Mouse (Mus musculus): ENCODE results near the gene Chrne. TPM values are rescaled to one million over a fixed set of nuclear protein-coding genes. Genes with fewer than 3 reads are reported as not detected.

Chrne gene
- polyA plus RNA-seq (2015; fragmentation: Illumina TruSeq; extraction: RNeasy Lipid Tissue Mini Kit (QIAGEN cat#74804); ENCODE audit: insufficient read depth, low replicate concordance): 0.47 TPM

GRCm38 (mm10) chr11:70619101-70619500 is at the start of gene Chrne:
Gene Chrne (minus strand): TSS chr11:70619216.

GRCm38 (mm10) chr11:70656964-70657363 is 37.9 kb upstream of the Chrne start, which contains the start of gene Eno3:
Gene Eno3 (plus strand): TSS chr11:70657202.

DNA sequence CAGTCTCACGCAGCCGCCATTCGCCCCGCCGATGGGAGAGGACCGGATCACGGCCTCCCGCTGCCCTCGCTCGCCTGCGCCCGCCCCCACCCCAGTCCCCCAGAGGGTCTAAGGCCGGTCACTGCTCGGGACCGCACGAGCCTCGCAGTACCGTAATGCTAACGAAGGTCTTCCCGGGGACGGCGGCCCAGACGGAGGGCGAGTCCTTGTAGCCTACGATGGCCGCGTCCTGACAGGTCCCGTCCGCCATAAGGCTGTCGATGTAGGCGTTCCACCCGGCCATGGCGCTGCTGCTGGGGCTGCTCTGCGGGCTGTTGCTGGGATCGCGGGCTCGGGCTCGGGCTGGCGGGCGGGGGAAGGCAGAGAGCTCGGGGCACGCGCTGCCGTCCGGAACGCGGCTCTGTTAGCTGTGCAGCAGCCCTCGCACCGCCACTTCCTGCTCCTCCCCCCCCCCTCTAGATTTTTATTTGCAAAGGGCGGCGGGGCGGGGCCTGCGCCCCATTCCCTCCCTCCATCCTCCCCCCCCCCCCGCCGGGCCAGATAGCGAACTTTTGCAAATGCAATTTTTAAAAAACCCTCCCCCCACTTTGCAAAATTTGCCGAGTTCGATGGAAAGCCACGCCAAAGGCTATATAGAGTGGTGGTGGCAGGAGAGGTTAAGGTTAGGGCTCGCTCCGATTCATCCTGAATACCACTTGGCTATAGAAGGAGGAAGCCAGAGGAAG is 35.3 kb upstream of the Chrne start, which contains the start of gene Pfn1:
Pfn1 (minus strand) TSS at position 447 of the 725 bp plus-strand sequence.

GRCm38 (mm10) chr11:70646691-70647650 is 28.0 kb upstream of the Chrne start, which contains the start of the genes Rnf167 and Slc25a11:
Gene Rnf167 (plus strand): TSS chr11:70647235.
Gene Slc25a11 (minus strand): TSS chr11:70647479.

DNA sequence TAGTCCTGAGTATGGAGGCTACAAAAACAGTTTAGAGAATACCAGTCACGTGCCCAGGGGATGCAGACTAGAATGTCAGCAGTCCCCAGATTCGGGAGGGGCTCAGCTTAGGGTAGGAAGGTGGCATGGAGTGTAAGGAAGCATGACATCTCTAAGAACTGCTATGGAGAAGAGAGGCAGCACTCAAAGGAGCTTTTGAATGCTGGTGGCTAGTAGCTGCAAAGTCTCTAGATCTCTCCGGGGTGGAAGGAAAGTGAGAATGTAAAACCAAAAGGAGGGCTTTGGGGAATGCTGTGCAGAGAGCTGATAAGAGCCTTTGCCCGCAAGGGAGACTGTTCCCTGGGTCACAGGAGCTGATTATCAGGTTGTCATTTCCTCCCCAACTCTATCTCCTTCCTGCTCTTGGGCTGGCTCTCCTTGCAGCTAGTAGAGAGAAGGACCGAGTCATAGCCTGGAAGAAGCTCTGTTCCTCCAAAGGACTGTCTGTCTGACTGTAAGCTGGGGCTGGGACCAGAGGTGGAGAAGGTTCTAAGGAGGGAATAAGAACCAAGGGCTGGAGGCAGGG is 19.8 kb upstream of the Chrne start, which contains the start of gene Gp1ba:
Gp1ba (plus strand) TSS at position 409 of the 565 bp plus-strand sequence.

DNA sequence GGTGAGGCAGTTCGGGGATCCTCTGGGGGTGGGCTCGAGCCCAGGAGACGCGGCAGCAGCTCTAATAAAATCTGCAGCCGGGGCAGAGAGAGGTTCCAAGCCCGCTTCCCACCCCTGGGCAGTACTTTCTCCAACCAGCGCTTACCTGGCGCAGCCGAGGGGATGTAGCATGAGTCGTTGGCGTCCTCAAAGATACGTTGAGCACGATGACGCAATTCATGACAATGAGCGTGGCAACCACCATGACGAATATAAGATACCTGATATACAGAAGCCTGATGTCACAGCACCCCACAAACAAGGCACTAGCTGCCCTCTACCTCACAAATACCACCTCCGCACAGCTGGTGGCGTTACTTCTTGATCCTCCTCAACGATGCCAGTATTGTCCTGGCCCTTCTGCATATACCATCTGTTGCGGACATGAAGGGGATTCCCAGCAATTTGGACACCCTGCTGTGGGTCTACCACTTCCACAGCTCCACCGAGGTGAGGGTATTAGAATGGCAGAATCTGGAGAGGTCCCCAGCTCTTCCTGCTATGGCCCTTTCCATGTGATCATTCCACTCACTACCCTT is 3.4 kb downstream of the Chrne start, which contains the start of gene 4930544D05Rik:
4930544D05Rik (plus strand) TSS at position 333 of the 578 bp plus-strand sequence.

Other genes with a start within 250 kb of the Chrne start
- 11.0 TPM for gene Pelp1, start 209.2 kb downstream of the Chrne start, polyA plus RNA-seq (2015; fragmentation: Illumina TruSeq; extraction: RNeasy Lipid Tissue Mini Kit (QIAGEN cat#74804); ENCODE audit: insufficient read depth, low replicate concordance)
- gene Arrb2, start 186.6 kb downstream of the Chrne start, polyA plus RNA-seq (2015; fragmentation: Illumina TruSeq; extraction: RNeasy Lipid Tissue Mini Kit (QIAGEN cat#74804); ENCODE audit: insufficient read depth, low replicate concordance): 94.8 TPM
- gene Med11, start 167.3 kb downstream of the Chrne start, polyA plus RNA-seq (2015; fragmentation: Illumina TruSeq; extraction: RNeasy Lipid Tissue Mini Kit (QIAGEN cat#74804); ENCODE audit: insufficient read depth, low replicate concordance): 40.8 TPM
- 4.9 TPM for gene Zmynd15, start 159.8 kb downstream of the Chrne start, polyA plus RNA-seq (2015; fragmentation: Illumina TruSeq; extraction: RNeasy Lipid Tissue Mini Kit (QIAGEN cat#74804); ENCODE audit: insufficient read depth, low replicate concordance)
- gene Cxcl16, start 159.2 kb downstream of the Chrne start, polyA plus RNA-seq (2015; fragmentation: Illumina TruSeq; extraction: RNeasy Lipid Tissue Mini Kit (QIAGEN cat#74804); ENCODE audit: insufficient read depth, low replicate concordance): 36.3 TPM
- gene Tm4sf5, start 114.0 kb downstream of the Chrne start, polyA plus RNA-seq (2015; fragmentation: Illumina TruSeq; extraction: RNeasy Lipid Tissue Mini Kit (QIAGEN cat#74804); ENCODE audit: insufficient read depth, low replicate concordance): 2.2 TPM
- not detected for gene Vmo1, start 104.6 kb downstream of the Chrne start, polyA plus RNA-seq (2015; fragmentation: Illumina TruSeq; extraction: RNeasy Lipid Tissue Mini Kit (QIAGEN cat#74804); ENCODE audit: insufficient read depth, low replicate concordance)
- gene Gltpd2, start 100.0 kb downstream of the Chrne start, polyA plus RNA-seq (2015; fragmentation: Illumina TruSeq; extraction: RNeasy Lipid Tissue Mini Kit (QIAGEN cat#74804); ENCODE audit: insufficient read depth, low replicate concordance): not detected
- 92.2 TPM for gene Psmb6, start 93.8 kb downstream of the Chrne start, polyA plus RNA-seq (2015; fragmentation: Illumina TruSeq; extraction: RNeasy Lipid Tissue Mini Kit (QIAGEN cat#74804); ENCODE audit: insufficient read depth, low replicate concordance)
- not detected for gene Gm40193, start 86.3 kb downstream of the Chrne start, polyA plus RNA-seq (2015; fragmentation: Illumina TruSeq; extraction: RNeasy Lipid Tissue Mini Kit (QIAGEN cat#74804); ENCODE audit: insufficient read depth, low replicate concordance)
- gene Pld2, start 79.2 kb downstream of the Chrne start, polyA plus RNA-seq (2015; fragmentation: Illumina TruSeq; extraction: RNeasy Lipid Tissue Mini Kit (QIAGEN cat#74804); ENCODE audit: insufficient read depth, low replicate concordance): 8.9 TPM
- 52.0 TPM for gene Mink1, start 56.3 kb downstream of the Chrne start, polyA plus RNA-seq (2015; fragmentation: Illumina TruSeq; extraction: RNeasy Lipid Tissue Mini Kit (QIAGEN cat#74804); ENCODE audit: insufficient read depth, low replicate concordance)
- not detected for gene 4930544D05Rik, start 3.4 kb downstream of the Chrne start, polyA plus RNA-seq (2015; fragmentation: Illumina TruSeq; extraction: RNeasy Lipid Tissue Mini Kit (QIAGEN cat#74804); ENCODE audit: insufficient read depth, low replicate concordance)
- gene Gp1ba, start 19.9 kb upstream of the Chrne start, polyA plus RNA-seq (2015; fragmentation: Illumina TruSeq; extraction: RNeasy Lipid Tissue Mini Kit (QIAGEN cat#74804); ENCODE audit: insufficient read depth, low replicate concordance): 3.7 TPM
- 203 TPM for gene Rnf167, start 28.0 kb upstream of the Chrne start, polyA plus RNA-seq (2015; fragmentation: Illumina TruSeq; extraction: RNeasy Lipid Tissue Mini Kit (QIAGEN cat#74804); ENCODE audit: insufficient read depth, low replicate concordance)
- 93.8 TPM for gene Slc25a11, start 28.3 kb upstream of the Chrne start, polyA plus RNA-seq (2015; fragmentation: Illumina TruSeq; extraction: RNeasy Lipid Tissue Mini Kit (QIAGEN cat#74804); ENCODE audit: insufficient read depth, low replicate concordance)
- 1,849 TPM for gene Pfn1, start 35.4 kb upstream of the Chrne start, polyA plus RNA-seq (2015; fragmentation: Illumina TruSeq; extraction: RNeasy Lipid Tissue Mini Kit (QIAGEN cat#74804); ENCODE audit: insufficient read depth, low replicate concordance)
- gene Eno3, start 38.0 kb upstream of the Chrne start, polyA plus RNA-seq (2015; fragmentation: Illumina TruSeq; extraction: RNeasy Lipid Tissue Mini Kit (QIAGEN cat#74804); ENCODE audit: insufficient read depth, low replicate concordance): 22.1 TPM
- 38.6 TPM for gene Spag7, start 50.2 kb upstream of the Chrne start, polyA plus RNA-seq (2015; fragmentation: Illumina TruSeq; extraction: RNeasy Lipid Tissue Mini Kit (QIAGEN cat#74804); ENCODE audit: insufficient read depth, low replicate concordance)
- 19.7 TPM for gene Camta2, start 68.9 kb upstream of the Chrne start, polyA plus RNA-seq (2015; fragmentation: Illumina TruSeq; extraction: RNeasy Lipid Tissue Mini Kit (QIAGEN cat#74804); ENCODE audit: insufficient read depth, low replicate concordance)
- gene Inca1, start 80.9 kb upstream of the Chrne start, polyA plus RNA-seq (2015; fragmentation: Illumina TruSeq; extraction: RNeasy Lipid Tissue Mini Kit (QIAGEN cat#74804); ENCODE audit: insufficient read depth, low replicate concordance): 1.0 TPM
- gene Kif1c, start 81.3 kb upstream of the Chrne start, polyA plus RNA-seq (2015; fragmentation: Illumina TruSeq; extraction: RNeasy Lipid Tissue Mini Kit (QIAGEN cat#74804); ENCODE audit: insufficient read depth, low replicate concordance): 17.2 TPM
- 9.9 TPM for gene Zfp3, start 145.0 kb upstream of the Chrne start, polyA plus RNA-seq (2015; fragmentation: Illumina TruSeq; extraction: RNeasy Lipid Tissue Mini Kit (QIAGEN cat#74804); ENCODE audit: insufficient read depth, low replicate concordance)
- gene Scimp, start 193.4 kb upstream of the Chrne start, polyA plus RNA-seq (2015; fragmentation: Illumina TruSeq; extraction: RNeasy Lipid Tissue Mini Kit (QIAGEN cat#74804); ENCODE audit: insufficient read depth, low replicate concordance): 33.4 TPM
- gene Rabep1, start 225.6 kb upstream of the Chrne start, polyA plus RNA-seq (2015; fragmentation: Illumina TruSeq; extraction: RNeasy Lipid Tissue Mini Kit (QIAGEN cat#74804); ENCODE audit: insufficient read depth, low replicate concordance): 51.8 TPM